Mouse (Mus musculus) ES-E14 (cell line): ENCODE measurements at regions not wholly inside any gene's neighbourhood (a gene's known extent, or its start where the extent isn't known, plus 50 kb on each side); places are given as distances from the start of the nearest gene placed in this dataset.

Source experiments
- CHD2 ChIP-seq: IDR thresholded peaks from 2 replicates; pipeline ENCODE4 v1.6.1; 2014; ENCODE audit warnings: mild to moderate bottlenecking, low read depth, low read length, inconsistent platforms
- HCFC1 ChIP-seq: IDR thresholded peaks from 2 replicates; pipeline ENCODE4 v1.6.1; 2012; ENCODE audit warnings: low read length, inconsistent platforms, borderline replicate concordance; ENCODE audit not compliant: insufficient read depth
- ZC3H11A ChIP-seq: IDR thresholded peaks from 2 replicates; pipeline ENCODE4 v1.6.1; 2012; ENCODE audit warnings: low read depth, mild to moderate bottlenecking, inconsistent platforms, low read length, borderline replicate concordance
- ZNF384 ChIP-seq: IDR thresholded peaks from 2 replicates; pipeline ENCODE4 v1.6.1; 2012; ENCODE audit warnings: low read depth, low read length, inconsistent platforms

DNA sequence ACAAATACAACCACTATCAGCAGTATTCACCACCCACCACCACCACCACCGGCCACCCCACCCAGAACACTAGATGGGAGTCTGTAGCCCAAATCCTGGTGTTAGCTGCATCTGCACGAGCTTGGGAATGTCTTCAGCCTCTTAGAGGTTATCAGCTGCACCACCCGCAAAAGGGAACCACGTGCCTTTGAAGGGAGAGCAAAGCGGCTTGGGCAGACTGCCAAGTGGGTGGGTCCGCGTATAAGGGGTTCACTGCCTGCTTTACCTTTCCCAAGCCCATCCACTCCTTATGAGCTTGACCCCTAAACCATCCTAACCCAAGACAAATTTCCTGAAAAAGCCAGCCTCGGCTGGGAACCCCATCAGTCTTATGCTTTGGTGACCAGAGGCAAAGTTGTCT lies 497.2 kb downstream of the Tmem114 start:
- TF ChIP-seq HCFC1, result no peak
- no peak for TF ChIP-seq ZC3H11A
- TF ChIP-seq CHD2, result no peak
- TF ChIP-seq ZNF384, result no peak
